Mouse (Mus musculus) kidney, embryonic 15.5 days (tissue): ENCODE results near the gene Pum3. TPM values are rescaled to one million over a fixed set of nuclear protein-coding genes. Genes with fewer than 3 reads are reported as not detected.

Experiments used
- ATAC-seq: fragments of 200-750 bp; cut with Nextera tagmentation; replicated peaks from 2 replicates; pipeline ENCODE4 v1.8.0; 2017; ENCODE audit warnings: moderate TSS enrichment; ENCODE audit not compliant: low FRiP score
- H3K27ac ChIP-seq: fragments of 300-500 bp; sonication (generic); 2 replicates; pipeline ENCODE4 v1.5.1; 2015; ENCODE audit warnings: mild to moderate bottlenecking, inconsistent platforms
- H3K27me3 ChIP-seq: fragments of 300-500 bp; sonication (generic); 2 replicates; pipeline ENCODE4 v1.6.1; 2015; ENCODE audit warnings: inconsistent platforms
- H3K36me3 ChIP-seq: fragments of 300-500 bp; sonication (generic); 2 replicates; pipeline ENCODE4 v1.6.1; 2015; ENCODE audit warnings: inconsistent platforms
- H3K4me1 ChIP-seq: fragments of 300-500 bp; sonication (generic); 2 replicates; pipeline ENCODE4 v1.6.1; 2015; ENCODE audit warnings: inconsistent platforms
- H3K4me2 ChIP-seq: fragments of 300-500 bp; sonication (generic); 2 replicates; pipeline ENCODE4 v1.6.1; 2015; ENCODE audit warnings: moderate library complexity, mild to moderate bottlenecking, inconsistent platforms
- H3K4me3 ChIP-seq: fragments of 300-500 bp; sonication (generic); replicated peaks from 2 replicates; pipeline ENCODE4 v1.5.1; 2015; ENCODE audit warnings: mild to moderate bottlenecking, inconsistent platforms
- H3K9ac ChIP-seq: fragments of 300-500 bp; sonication (generic); 2 replicates; pipeline ENCODE4 v1.6.1; 2015; ENCODE audit warnings: mild to moderate bottlenecking, inconsistent platforms
- H3K9me3 ChIP-seq: fragments of 300-500 bp; sonication (generic); replicated peaks from 2 replicates; pipeline ENCODE4 v1.6.1; 2016; ENCODE audit warnings: inconsistent platforms
- WGBS: fragments of 180-500 bp; shearing (Covaris S2); methylation state at CpG from one replicate; pipeline ENCODE4 v1.1.7; 2015; ENCODE audit warnings: mixed read lengths; 5-methylcytosine and 5-hydroxymethylcytosine counted together
- polyA plus RNA-seq: library from polyadenylated mRNA; unstranded; fragments of >200 nt; fragmentation: Nextera tagmentation; extraction: Ambion mirVana; gene quantifications from 2 replicates; pipeline ENCODE4 v1.2.1, GENCODE M21; 2015

The Pum3 gene
- polyA plus RNA-seq, 1 experiment from 2014 or later: 89.0 TPM

DNA sequence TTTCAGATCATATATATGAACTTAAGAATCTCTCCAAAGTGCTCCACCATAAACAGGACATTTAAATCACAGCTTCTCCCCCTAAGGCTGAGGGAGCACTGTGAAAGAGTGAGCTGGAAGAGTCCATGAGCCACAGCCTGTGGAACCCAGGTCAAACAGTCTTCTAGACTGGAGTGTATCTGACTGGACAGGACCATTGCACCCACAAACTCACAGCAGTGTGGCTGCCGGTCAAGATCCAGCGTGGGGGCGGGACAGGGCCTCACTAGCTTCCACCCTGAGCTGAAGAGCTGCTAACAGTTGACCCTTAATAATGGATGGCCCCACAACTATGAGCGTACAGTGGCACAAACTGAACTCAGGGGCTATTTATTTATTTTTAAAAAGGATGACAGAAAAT lies 12.2 kb downstream of the Pum3 start:
- no peaks in the 10 kb centered on the region for H3K27me3 ChIP-seq
- no peak overlapping the region for H3K4me3 ChIP-seq
- 89% methylated on average over 4 of the region's 4 CpGs for WGBS

DNA sequence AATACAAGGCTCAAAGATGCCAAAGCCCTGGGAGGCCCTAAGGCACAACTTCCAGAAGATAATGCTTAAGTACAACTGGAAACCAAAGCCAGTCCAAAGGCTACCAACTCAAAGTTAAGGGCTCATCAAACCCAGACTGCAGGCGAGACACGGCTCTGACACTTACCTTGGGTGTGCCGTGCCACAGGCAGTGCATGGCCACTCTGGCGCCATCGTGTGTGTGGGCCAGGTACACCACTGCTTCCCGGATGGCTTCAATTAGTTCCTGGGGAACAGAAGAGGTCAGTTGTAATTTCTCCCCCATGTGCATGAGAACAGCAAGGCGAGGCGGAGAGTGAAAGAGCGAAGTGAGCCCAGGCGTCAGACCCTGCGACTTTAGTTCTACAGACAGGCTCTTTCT lies 13.1 kb downstream of the Pum3 start:
- Histone ChIP-seq H3K36me3 (peaks cover 86% of the 10 kb centered on the region), H3K4me2 (no peak overlapping the region), H3K27ac (no peak overlapping the region), H3K9me3 (no peaks in the 10 kb centered on the region), H3K9ac (no peak overlapping the region), H3K4me1 (no peaks in the 10 kb centered on the region), H3K4me3 (no peak overlapping the region), H3K27me3 (no peaks in the 10 kb centered on the region)
- ATAC-seq: no peak
- 64% methylated on average over 11 of the region's 11 CpGs for WGBS

More for the DNA sequence above, 12.2 kb downstream of the Pum3 start:
- Histone ChIP-seq H3K27ac (no peak overlapping the region), H3K9ac (no peak overlapping the region), H3K4me1 (no peaks in the 10 kb centered on the region), H3K36me3 (peaks cover 87% of the 10 kb centered on the region), H3K4me2 (no peak overlapping the region), H3K9me3 (no peaks in the 10 kb centered on the region)
- ATAC-seq: no peak

DNA sequence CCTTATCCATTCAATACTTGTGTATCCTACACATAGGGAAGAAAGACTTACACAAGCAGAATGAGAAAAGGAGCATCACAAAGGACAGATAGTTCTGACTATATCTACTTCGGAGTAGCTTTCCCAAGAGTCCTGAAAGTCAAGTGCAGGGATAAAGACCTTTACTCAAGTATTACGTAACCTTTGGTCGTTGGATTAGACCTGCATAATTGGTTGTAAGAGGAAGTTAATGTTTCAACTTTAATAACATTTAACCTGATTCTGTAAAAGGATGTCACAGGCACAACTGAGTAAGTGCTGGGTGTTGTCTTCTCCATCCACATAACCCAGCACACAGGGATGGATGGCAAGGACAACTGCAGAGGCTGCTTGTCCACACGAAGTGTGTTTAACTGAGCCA lies 18.3 kb downstream of the Pum3 start:
- Histone ChIP-seq H3K27me3 (no peaks in the 10 kb centered on the region), H3K36me3 (peaks cover 70% of the 10 kb centered on the region), H3K9ac (no peak overlapping the region), H3K4me2 (no peak overlapping the region), H3K9me3 (no peaks in the 10 kb centered on the region), H3K4me3 (no peak overlapping the region), H3K27ac (no peak overlapping the region), H3K4me1 (no peaks in the 10 kb centered on the region)
- 83% methylated on average over 4 of the region's 4 CpGs for WGBS
- ATAC-seq: no peak

DNA sequence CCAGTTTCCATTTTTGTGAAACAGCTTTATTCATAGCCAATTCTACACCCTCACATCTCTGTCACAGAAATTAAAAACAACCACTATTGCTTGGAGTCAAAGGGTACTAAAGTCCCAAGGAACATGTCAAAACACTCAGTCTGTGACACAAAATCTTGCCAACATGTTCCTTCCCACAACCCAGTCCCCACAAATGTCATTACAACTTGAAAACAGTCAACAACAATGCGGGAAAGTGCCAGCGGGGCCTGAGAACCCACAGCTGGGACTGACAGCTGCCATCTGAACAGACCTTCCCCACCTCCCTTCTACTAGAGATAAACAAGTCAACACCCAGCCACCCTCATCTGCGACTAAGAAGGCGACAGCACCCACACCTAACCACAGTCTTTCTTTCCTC lies 18.9 kb downstream of the Pum3 start:
- Histone ChIP-seq H3K9me3 (no peaks in the 10 kb centered on the region), H3K27ac (no peak overlapping the region), H3K36me3 (peaks cover 65% of the 10 kb centered on the region), H3K4me1 (no peaks in the 10 kb centered on the region), H3K9ac (no peak overlapping the region), H3K4me2 (no peak overlapping the region), H3K27me3 (no peaks in the 10 kb centered on the region), H3K4me3 (no peak overlapping the region)
- 93% methylated on average over 4 of the region's 4 CpGs for WGBS
- no peak for ATAC-seq

DNA sequence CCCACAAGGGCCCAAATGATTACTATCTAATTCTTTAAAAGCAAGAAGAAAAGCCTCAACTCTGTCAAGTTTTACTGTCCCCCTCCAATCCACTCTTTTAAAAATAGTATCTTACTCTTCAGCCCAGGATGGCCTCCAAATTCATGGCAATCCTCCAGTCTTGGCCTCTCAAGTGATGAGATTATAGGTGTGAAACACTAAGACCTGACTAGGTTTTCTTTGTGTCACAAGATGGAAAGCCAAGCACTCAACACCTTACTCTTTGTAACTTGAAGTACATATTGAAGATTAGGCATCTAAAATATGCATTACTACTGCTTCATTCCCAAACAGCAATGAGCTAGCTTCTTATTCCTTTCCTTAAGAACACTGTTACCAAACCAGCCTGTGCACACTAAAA lies 19.8 kb downstream of the Pum3 start:
- no peak overlapping the region for H3K4me2 ChIP-seq
- no peaks in the 10 kb centered on the region for H3K4me1 ChIP-seq
- H3K27me3 ChIP-seq: no peaks in the 10 kb centered on the region
- no peak for ATAC-seq
- peaks cover 56% of the 10 kb centered on the region for H3K36me3 ChIP-seq
- no peak overlapping the region for H3K9ac ChIP-seq
- H3K4me3 ChIP-seq: no peak overlapping the region
- no peak overlapping the region for H3K27ac ChIP-seq
- H3K9me3 ChIP-seq: no peaks in the 10 kb centered on the region

DNA sequence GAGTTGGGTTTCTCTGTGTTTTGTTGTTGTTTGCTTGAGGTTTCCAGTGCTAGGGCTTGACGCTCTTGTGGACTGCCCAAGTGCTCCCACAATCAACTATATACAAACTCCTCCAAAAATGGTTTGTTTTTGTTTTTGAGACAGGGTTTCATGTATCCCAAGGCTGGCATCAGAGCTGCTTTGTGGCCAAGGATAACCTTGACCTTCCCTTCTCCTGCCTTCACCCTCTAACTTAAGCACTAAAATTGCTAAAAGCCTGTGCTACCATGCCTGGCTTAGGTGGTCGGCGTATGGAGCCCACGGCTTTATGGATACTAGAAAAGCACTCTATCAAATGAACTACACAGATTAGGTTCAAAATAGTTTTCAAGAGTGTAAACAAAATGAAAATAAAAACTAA lies 20.4 kb downstream of the Pum3 start:
- ATAC-seq: no peak
- H3K9me3 ChIP-seq: no peaks in the 10 kb centered on the region
- no peak overlapping the region for H3K4me3 ChIP-seq
- WGBS: 88% methylated on average over 4 of the region's 4 CpGs
- peaks cover 53% of the 10 kb centered on the region for H3K36me3 ChIP-seq
- no peaks in the 10 kb centered on the region for H3K27me3 ChIP-seq
- no peaks in the 10 kb centered on the region for H3K4me1 ChIP-seq
- H3K27ac ChIP-seq: no peak overlapping the region
- H3K9ac ChIP-seq: no peak overlapping the region
- no peak overlapping the region for H3K4me2 ChIP-seq

DNA sequence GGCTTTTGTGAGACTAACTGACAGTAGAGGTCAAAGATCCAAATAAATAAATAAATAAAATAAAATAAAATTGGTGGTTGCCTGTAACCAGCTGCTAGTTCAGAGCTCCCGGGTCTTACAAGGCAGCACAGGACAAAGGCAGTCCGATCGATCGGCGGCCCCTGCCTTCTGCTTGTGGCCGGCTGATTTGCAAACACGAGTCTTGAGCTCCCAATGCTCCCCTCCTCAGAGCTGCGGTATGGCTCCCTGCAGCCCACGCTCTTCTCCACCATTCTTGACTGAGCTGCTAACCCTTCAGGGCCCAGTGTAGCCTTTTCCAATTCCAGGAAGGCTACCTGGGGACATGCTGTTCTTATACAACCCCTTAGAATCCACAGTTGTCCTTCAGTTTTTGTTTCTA lies 31.8 kb downstream of the Pum3 start:
- no peaks in the 10 kb centered on the region for H3K9me3 ChIP-seq
- H3K36me3 ChIP-seq: peaks cover 88% of the 10 kb centered on the region
- no peak overlapping the region for H3K4me2 ChIP-seq
- 84% methylated on average over 9 of the region's 9 CpGs for WGBS
- no peak for ATAC-seq
- H3K4me1 ChIP-seq: no peaks in the 10 kb centered on the region
- no peak overlapping the region for H3K9ac ChIP-seq
- H3K27me3 ChIP-seq: no peaks in the 10 kb centered on the region
- H3K4me3 ChIP-seq: no peak overlapping the region
- peak overlapping the region; percentile 0; the same call in 1 of the 2 replicates for H3K27ac ChIP-seq

DNA sequence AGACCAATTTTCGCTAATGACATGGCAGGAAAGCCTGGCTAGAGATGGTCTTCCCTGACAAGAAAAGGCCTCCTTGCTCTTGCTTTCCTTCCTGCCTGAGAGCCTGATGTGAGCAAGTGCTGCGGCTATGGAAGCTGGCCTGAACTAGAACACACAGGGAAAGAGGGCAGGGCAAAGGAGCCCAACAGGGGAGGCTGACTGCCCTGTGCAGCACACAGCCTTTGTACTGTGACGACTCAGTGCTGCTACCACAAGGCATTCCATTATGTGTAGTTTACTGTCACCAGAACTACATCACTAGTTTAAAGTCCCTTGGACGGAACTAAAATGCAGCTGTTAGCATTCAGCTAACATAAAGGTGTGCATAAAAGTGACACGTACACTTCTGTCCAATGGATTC lies 32.4 kb downstream of the Pum3 start:
- no peak overlapping the region for H3K9ac ChIP-seq
- H3K27me3 ChIP-seq: no peaks in the 10 kb centered on the region
- H3K36me3 ChIP-seq: peaks cover 92% of the 10 kb centered on the region
- H3K4me3 ChIP-seq: no peak overlapping the region
- no peak overlapping the region for H3K4me2 ChIP-seq
- H3K9me3 ChIP-seq: no peaks in the 10 kb centered on the region
- no peaks in the 10 kb centered on the region for H3K4me1 ChIP-seq
- peak; percentile 76; the same call in 1 of the 2 replicates for ATAC-seq
- peak overlapping the region; percentile 63 for H3K27ac ChIP-seq
- WGBS: 83% methylated on average over 5 of the region's 5 CpGs

DNA sequence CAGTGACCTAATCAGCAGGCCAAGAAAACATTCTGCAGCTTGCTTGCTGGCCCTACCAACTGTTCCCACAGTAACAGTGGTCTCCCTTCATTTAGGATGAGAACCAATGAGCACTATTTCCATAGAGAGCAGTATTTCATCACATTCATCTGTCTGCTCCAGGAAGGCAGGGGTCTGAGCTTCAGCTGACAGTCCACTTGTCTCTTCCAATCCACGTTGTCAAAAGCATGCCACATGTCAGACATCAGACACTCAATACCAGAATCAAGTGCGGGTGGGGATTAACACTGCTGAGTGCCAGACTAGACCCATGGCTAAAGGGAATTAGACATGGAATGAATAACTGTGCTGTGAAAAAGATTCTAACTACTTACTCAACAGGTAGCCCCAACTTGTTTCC lies 32.9 kb downstream of the Pum3 start:
- Histone ChIP-seq H3K4me2 (no peak overlapping the region), H3K27ac (peak overlapping the region; percentile 63), H3K4me3 (no peak overlapping the region), H3K9me3 (no peaks in the 10 kb centered on the region), H3K27me3 (no peaks in the 10 kb centered on the region), H3K4me1 (no peaks in the 10 kb centered on the region), H3K36me3 (peaks cover 94% of the 10 kb centered on the region), H3K9ac (no peak overlapping the region)
- WGBS: 88% methylated on average over 2 of the region's 2 CpGs
- ATAC-seq: no peak

DNA sequence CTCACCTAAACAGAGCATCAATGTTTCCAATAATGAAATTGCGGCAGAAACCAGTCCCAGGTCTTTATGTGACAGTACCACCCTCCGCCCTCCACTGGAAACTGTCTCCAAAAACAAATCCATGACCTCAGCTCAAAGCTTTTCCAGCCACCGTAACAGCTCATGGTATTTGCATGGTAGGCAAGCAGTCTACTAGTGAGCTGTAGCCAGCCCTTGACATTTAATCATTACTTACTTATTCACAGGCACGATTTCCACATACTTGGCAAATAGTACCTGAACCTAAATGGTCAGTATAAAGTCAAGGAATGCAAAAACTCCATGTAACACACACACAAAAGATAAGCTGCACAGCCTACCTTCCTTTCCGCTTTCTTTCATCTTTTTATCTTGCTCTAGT lies 33.7 kb downstream of the Pum3 start:
- Histone ChIP-seq H3K4me2 (no peak overlapping the region), H3K36me3 (peaks cover 94% of the 10 kb centered on the region), H3K4me3 (no peak overlapping the region), H3K27me3 (no peaks in the 10 kb centered on the region), H3K4me1 (no peaks in the 10 kb centered on the region), H3K27ac (peak overlapping the region; percentile 72), H3K9ac (no peak overlapping the region), H3K9me3 (no peaks in the 10 kb centered on the region)
- WGBS: 88% methylated on average over 5 of the region's 5 CpGs
- ATAC-seq: peak; percentile 33; the same call in 1 of the 2 replicates

DNA sequence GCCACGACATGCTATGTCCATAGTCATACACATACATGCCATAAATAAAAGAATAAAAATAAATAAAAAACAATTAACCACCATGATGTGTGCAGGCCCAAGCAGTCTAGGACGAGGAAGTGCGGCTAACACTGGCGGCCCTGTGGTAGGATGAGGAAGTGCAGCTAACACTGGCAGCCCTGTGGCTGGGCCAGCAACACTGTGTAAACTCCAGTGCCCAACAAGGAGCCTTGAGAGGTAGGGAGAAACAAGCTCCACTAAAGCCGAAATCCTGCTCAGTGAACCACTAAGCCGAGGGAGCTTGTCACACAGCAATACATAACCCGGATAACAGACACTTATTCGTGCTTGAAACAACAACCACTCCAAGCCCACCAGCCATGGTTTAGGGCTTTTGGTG lies 34.1 kb downstream of the Pum3 start:
- Histone ChIP-seq H3K4me2 (no peak overlapping the region), H3K27ac (peak overlapping the region; percentile 72), H3K9ac (no peak overlapping the region), H3K4me1 (no peaks in the 10 kb centered on the region), H3K27me3 (no peaks in the 10 kb centered on the region), H3K36me3 (peaks cover 93% of the 10 kb centered on the region), H3K4me3 (no peak overlapping the region), H3K9me3 (no peaks in the 10 kb centered on the region)
- peak; percentile 79 for ATAC-seq
- WGBS: 78% methylated on average over 8 of the region's 8 CpGs

DNA sequence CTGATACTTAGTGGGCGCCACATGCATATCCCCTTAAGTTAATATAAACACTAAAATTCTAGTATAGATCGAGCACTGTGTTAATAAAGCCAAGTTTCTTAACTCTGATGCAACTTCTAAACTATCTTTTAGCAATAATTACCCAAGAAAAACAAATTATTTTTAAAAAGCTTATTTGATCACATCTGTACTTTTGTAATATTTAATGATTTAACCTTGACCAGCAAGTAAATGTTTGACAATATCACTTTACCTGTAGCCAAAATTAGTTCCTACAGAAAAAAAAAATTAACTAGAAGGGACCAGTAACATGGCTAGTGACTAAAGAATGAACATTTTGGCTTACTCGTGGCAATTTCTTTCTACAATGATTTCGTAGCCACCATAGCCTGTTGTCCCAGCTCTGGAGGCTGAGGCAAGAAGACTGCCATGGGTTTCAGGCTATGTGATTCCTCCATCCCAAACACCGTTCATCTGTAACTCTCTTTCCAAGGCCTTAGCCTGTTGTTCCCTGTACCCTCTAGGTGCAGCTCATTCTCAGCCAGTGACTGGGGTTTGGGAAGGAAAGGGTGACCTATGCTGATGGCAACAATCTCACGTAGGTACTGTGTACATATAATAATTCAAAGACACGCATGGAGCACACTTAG lies 35.2 kb downstream of the Pum3 start:
- WGBS: 89% methylated on average over 7 of the region's 7 CpGs
- no peak overlapping the region for H3K4me2 ChIP-seq
- no peaks in the 10 kb centered on the region for H3K9me3 ChIP-seq
- no peaks in the 10 kb centered on the region for H3K4me1 ChIP-seq
- no peaks in the 10 kb centered on the region for H3K27me3 ChIP-seq
- H3K36me3 ChIP-seq: peaks cover 93% of the 10 kb centered on the region
- H3K27ac ChIP-seq: peak overlapping the region; percentile 72; the same call in 1 of the 2 replicates
- no peak for ATAC-seq
- no peak overlapping the region for H3K9ac ChIP-seq
- no peak overlapping the region for H3K4me3 ChIP-seq

DNA sequence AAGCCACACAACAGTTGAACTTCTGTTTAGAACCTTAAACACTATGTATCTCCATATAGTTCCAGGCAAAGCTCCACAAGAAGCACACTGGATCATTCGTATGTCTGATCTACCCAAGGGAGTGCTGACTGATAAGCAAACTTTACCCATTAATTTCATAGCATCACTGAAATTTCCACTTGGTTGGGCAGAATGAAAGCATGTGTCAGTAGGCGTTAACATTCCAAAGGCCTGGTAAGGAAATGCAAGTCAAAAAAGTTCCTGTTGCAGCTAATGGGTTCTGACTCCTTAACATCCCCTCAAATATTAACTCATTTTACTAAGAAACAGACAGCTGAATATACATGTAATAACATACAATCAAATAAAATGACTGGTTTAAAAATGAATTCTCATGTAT lies 37.2 kb downstream of the Pum3 start:
- WGBS: 78% methylated on average over 2 of the region's 2 CpGs
- no peaks in the 10 kb centered on the region for H3K27me3 ChIP-seq

More for the DNA sequence above, 37.2 kb downstream of the Pum3 start:
- Histone ChIP-seq H3K4me1 (no peaks in the 10 kb centered on the region), H3K27ac (no peak overlapping the region), H3K4me2 (no peak overlapping the region), H3K9ac (no peak overlapping the region), H3K4me3 (no peak overlapping the region), H3K36me3 (peaks cover 93% of the 10 kb centered on the region), H3K9me3 (no peaks in the 10 kb centered on the region)
- no peak for ATAC-seq
